7 mouse cellular contexts compared by ENCODE assay signal in the genomic region with DNA sequence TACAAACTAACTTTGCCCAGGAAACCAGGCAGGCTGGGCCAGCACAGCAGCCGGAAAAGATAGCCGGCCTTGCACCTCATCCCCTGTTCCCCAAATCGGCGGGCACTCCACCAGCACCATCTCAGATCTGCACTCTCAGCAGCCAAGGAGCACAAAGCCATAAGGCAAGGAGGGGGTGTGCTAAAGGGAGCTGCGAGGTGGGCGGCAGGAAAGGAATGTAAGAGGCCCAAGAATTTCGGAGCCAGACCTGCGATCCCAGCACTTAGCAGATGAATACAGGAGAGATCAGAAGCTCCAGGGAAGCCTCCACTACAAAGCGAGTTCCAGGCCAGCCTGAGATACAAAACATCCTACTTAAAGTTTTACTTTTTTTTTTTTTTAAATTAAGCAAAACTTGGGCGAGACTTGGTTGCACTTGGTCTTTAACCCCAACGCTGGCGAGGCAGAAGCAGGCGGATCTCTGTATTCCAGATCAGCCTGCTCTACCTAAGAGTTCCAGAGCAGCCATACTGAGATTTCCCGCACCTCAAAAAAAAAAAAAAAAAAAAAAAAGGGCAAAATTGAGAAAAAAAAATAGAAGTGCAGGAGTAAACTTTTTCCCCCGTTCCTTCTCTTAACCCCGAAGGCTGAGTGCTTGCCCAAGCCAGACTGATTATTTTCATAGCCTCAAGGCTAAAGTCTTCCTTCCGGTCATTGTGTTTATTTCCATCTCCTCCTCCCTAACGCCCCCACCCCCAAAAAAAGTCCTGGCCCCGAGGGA. TPM values are rescaled to one million over a fixed set of nuclear protein-coding genes. Genes with fewer than 3 reads are reported as not detected.
A peak's percentile ranks its signal among the peaks of the same experiment; 100 is the strongest.
DNase-seq lines count a peak whose midpoint lies in the region; ATAC-seq and TF ChIP-seq lines count a peak whose summit lies in the region.

No protein-coding gene starts in this region.

- no peaks in the 10 kb centered on the region for H3K9me3 ChIP-seq in ES-Bruce4 (replicated peaks; ENCODE audit: control insufficient read depth, insufficient read depth, low read length, poor library complexity, severe bottlenecking)
- H3K9me3 ChIP-seq in embryonic facial prominence, embryonic 11.5 days (replicated peaks; ENCODE audit: control insufficient read depth, low read length): no peaks in the 10 kb centered on the region
- H3K9me3 ChIP-seq in heart, postnatal 0 days (replicated peaks; ENCODE audit: control insufficient read depth, low read length): no peaks in the 10 kb centered on the region
- H3K9me3 ChIP-seq in midbrain, embryonic 10.5 days (replicated peaks): no peaks in the 10 kb centered on the region

- peaks cover 53% of the 10 kb centered on the region for H3K79me3 ChIP-seq in C2C12 (ENCODE audit: low read depth)

- peak overlapping the region; percentile 54 for H3ac ChIP-seq in C2C12 (ENCODE audit: control insufficient read depth, insufficient read length, low read depth)

- H3K27me3 ChIP-seq in C2C12 (ENCODE audit: control insufficient read depth, insufficient read depth, insufficient read length) (no peaks in the 10 kb centered on the region), ES-Bruce4 (ENCODE audit: control insufficient read depth, insufficient read depth, low read length, poor library complexity, severe bottlenecking) (no peaks in the 10 kb centered on the region)
- no peaks in the 10 kb centered on the region for H3K27me3 ChIP-seq in embryonic facial prominence, embryonic 11.5 days (ENCODE audit: control insufficient read depth, insufficient read depth, low read length)
- no peaks in the 10 kb centered on the region for H3K27me3 ChIP-seq in heart, postnatal 0 days (ENCODE audit: control insufficient read depth, insufficient read depth, low read length)
- H3K27me3 ChIP-seq in midbrain, embryonic 10.5 days (ENCODE audit: low read depth, poor library complexity, severe bottlenecking): no peaks in the 10 kb centered on the region

- ATAC-seq in embryonic facial prominence, embryonic 11.5 days (replicated peaks; ENCODE audit: insufficient number of reproducible peaks, low FRiP score, low TSS enrichment, low read depth): no peak
- no peak for ATAC-seq in heart, postnatal 0 days (ENCODE audit: insufficient read depth, low read depth)

- 0 out of 2 replicates have a peak, but pooled peaks have one; percentile 24 for TF ChIP-seq EP300 in ES-Bruce4 (IDR thresholded peaks at IDR 0.05; ENCODE audit: insufficient read depth, low read depth, low read length)
- no peak; the same call in 1 of the 2 replicates for TF ChIP-seq EP300 in heart, postnatal 0 days (IDR thresholded peaks at IDR 0.05; ENCODE audit: low read depth)

- no peak for TF ChIP-seq POLR2A in ES-Bruce4 (IDR thresholded peaks at IDR 0.05; ENCODE audit: insufficient read depth, low read length)

- H3K79me2 ChIP-seq in C2C12 (ENCODE audit: control insufficient read depth, insufficient read depth): peaks cover 65% of the 10 kb centered on the region

- TF ChIP-seq CTCF in C2C12 (IDR thresholded peaks at IDR 0.05; ENCODE audit: control insufficient read depth, insufficient read depth, insufficient read length) (no peak), ES-Bruce4 (IDR thresholded peaks at IDR 0.05; ENCODE audit: low read depth, low read length) (no peak)
- no peak for TF ChIP-seq CTCF in heart, postnatal 0 days (IDR thresholded peaks at IDR 0.05; ENCODE audit: low read depth)

- H3K27ac ChIP-seq in ES-Bruce4 (ENCODE audit: insufficient read depth, low read length): peak overlapping the region; percentile 74
- H3K27ac ChIP-seq in embryonic facial prominence, embryonic 11.5 days (replicated peaks; ENCODE audit: low read depth, low read length): peak overlapping the region; percentile 100
- H3K27ac ChIP-seq in heart, postnatal 0 days (ENCODE audit: low read depth): peak overlapping the region; percentile 100
- peak overlapping the region; percentile 100 for H3K27ac ChIP-seq in midbrain, embryonic 10.5 days (replicated peaks)

- peak overlapping the region; percentile 82 for H3K4me3 ChIP-seq in C2C12 (ENCODE audit: insufficient read depth, poor library complexity, severe bottlenecking)
- H3K4me3 ChIP-seq in ES-Bruce4 (ENCODE audit: low read depth, low read length): peak overlapping the region; percentile 88
- H3K4me3 ChIP-seq in embryonic facial prominence, embryonic 11.5 days (ENCODE audit: low read depth, low read length): peak overlapping the region; percentile 92
- H3K4me3 ChIP-seq in heart, postnatal 0 days (ENCODE audit: low read depth, low read length): peak overlapping the region; percentile 80
- peak overlapping the region; percentile 94 for H3K4me3 ChIP-seq in midbrain, embryonic 10.5 days

- H3K36me3 ChIP-seq in C2C12 (ENCODE audit: control insufficient read depth, insufficient read depth) (peaks cover 22% of the 10 kb centered on the region), ES-Bruce4 (ENCODE audit: control insufficient read depth, insufficient read depth, low read length, poor library complexity, severe bottlenecking) (0 out of 2 replicates have a peak, but pooled peaks cover 6% of the 10 kb centered on the region)
- peaks cover 8% of the 10 kb centered on the region for H3K36me3 ChIP-seq in embryonic facial prominence, embryonic 11.5 days (replicated peaks; ENCODE audit: control insufficient read depth, insufficient read depth, low read depth, low read length)
- peaks cover 25% of the 10 kb centered on the region for H3K36me3 ChIP-seq in heart, postnatal 0 days (replicated peaks; ENCODE audit: control insufficient read depth, insufficient read depth, low read length)
- H3K36me3 ChIP-seq in midbrain, embryonic 10.5 days: peaks cover 42% of the 10 kb centered on the region

- DNase-seq in embryonic facial prominence, embryonic 11.5 days (ENCODE audit: low spot score): peak; percentile 56
- no peak for DNase-seq in heart, postnatal 0 days (ENCODE audit: low spot score)
- DNase-seq in layer of hippocampus, adult 9-11 months: peak; percentile 52
- DNase-seq in midbrain, embryonic 10.5 days (ENCODE audit: low spot score): peak; percentile 53
- DNase-seq in thymus, postnatal 10 days (ENCODE audit: low spot score in 2 of 2): peak; percentile 15 to 19

- H3K4me2 ChIP-seq in embryonic facial prominence, embryonic 11.5 days (ENCODE audit: low read depth, low read length): peak overlapping the region; percentile 65
- H3K4me2 ChIP-seq in heart, postnatal 0 days (ENCODE audit: low read depth, low read length): peak overlapping the region; percentile 71

- WGBS in embryonic facial prominence, embryonic 11.5 days: 4% methylated on average over 19 of the region's 19 CpGs
- 6% methylated on average over 19 of the region's 19 CpGs for WGBS in heart, postnatal 0 days
- 5% methylated on average over 19 of the region's 19 CpGs for WGBS in midbrain, embryonic 10.5 days

- H3K4me1 ChIP-seq in ES-Bruce4 (ENCODE audit: control insufficient read depth, insufficient read depth, low read length): no peaks in the 10 kb centered on the region
- no peaks in the 10 kb centered on the region for H3K4me1 ChIP-seq in embryonic facial prominence, embryonic 11.5 days (ENCODE audit: control insufficient read depth, insufficient read depth, low read length)
- H3K4me1 ChIP-seq in heart, postnatal 0 days (ENCODE audit: control insufficient read depth, insufficient read depth): peaks cover 4% of the 10 kb centered on the region; the same call in 1 of the 2 replicates
- peaks cover 41% of the 10 kb centered on the region for H3K4me1 ChIP-seq in midbrain, embryonic 10.5 days

- H3K9ac ChIP-seq in ES-Bruce4 (ENCODE audit: low read depth, poor library complexity, severe bottlenecking): peak overlapping the region; percentile 95
- H3K9ac ChIP-seq in embryonic facial prominence, embryonic 11.5 days (replicated peaks; ENCODE audit: low read length): peak overlapping the region; percentile 100
- H3K9ac ChIP-seq in heart, postnatal 0 days (replicated peaks; ENCODE audit: low read depth, low read length): peak overlapping the region; percentile 97

TF ChIP-seq in C2C12, 6 proteins besides CTCF, POLR2A, EP300 and RAD21:
- TF ChIP-seq MYOG (IDR thresholded peaks at IDR 0.05; ENCODE audit: control insufficient read depth, extremely low read depth, insufficient read length): no peak
- TF ChIP-seq MYOD1 (IDR thresholded peaks at IDR 0.05; ENCODE audit: control insufficient read depth, insufficient read length, low read depth): no peak
- no peak for TF ChIP-seq USF1 (IDR thresholded peaks at IDR 0.05; ENCODE audit: low read depth)
- TF ChIP-seq FOSL1 (IDR thresholded peaks at IDR 0.05; ENCODE audit: insufficient read depth, low read length, poor library complexity, severe bottlenecking): no peak
- TF ChIP-seq CEBPB (IDR thresholded peaks at IDR 0.05; ENCODE audit: low read depth): no peak
- no peak for TF ChIP-seq MAX (IDR thresholded peaks at IDR 0.05)

RNA-seq across cellular contexts. Expression of a gene that starts 1.7 kb away (rescaled TPM):
- polyA plus RNA-seq in C2C12 (2012; fragmentation: generic; extraction: Trizol): 75.9 TPM
- polyA plus RNA-seq in ES-Bruce4 (2011; ENCODE audit: insufficient read depth, insufficient read length, low read depth, missing spikeins): 240 and 242 TPM in 2 replicates
- 186 and 193 TPM in 2 replicates for polyA plus RNA-seq in embryonic facial prominence, embryonic 11.5 days (2014; fragmentation: Nextera tagmentation; extraction: Ambion mirVana)
- total RNA-seq in heart, postnatal 0 days (2014; rRNA removed; ENCODE audit: low replicate concordance): 84.8 and 97.1 TPM in 2 replicates
- polyA plus RNA-seq in heart, postnatal 0 days (2015; fragmentation: Nextera tagmentation; extraction: Ambion mirVana): 81.9 and 82.3 TPM in 2 replicates
- 172 and 200 TPM in 2 replicates for polyA plus RNA-seq in midbrain, embryonic 10.5 days (2016; fragmentation: Nextera tagmentation; extraction: Ambion mirVana)
